Mouse (Mus musculus) frontal cortex, postnatal 25 days (tissue): ENCODE measurements around the gene Olfr1230.

Source experiments
- DNase-seq, 2 experiments: peaks; one replicate each; pipeline ENCODE4 v3.0.0; 2022; ENCODE audit warnings: low spot score in 2 of 2

Olfr1230 gene

GRCm38 (mm10) chr2:89297168-89297567, at the start of gene Olfr1230:
Gene Olfr1230, minus strand, starts transcription at chr2:89297268.
- DNase-seq: no peak

GRCm38 (mm10) chr2:89342298-89342697, 45.2 kb upstream of the Olfr1230 start, which contains the start of gene Olfr1233:
Gene Olfr1233, minus strand, starts transcription at chr2:89342398.
- no peak for DNase-seq

GRCm38 (mm10) chr2:89329575-89329974, 32.5 kb upstream of the Olfr1230 start, which contains the start of gene Olfr1232:
Gene Olfr1232, minus strand, starts transcription at chr2:89329675.
- no peak for DNase-seq

- DNase-seq: no peak
These were observed 9.9 kb upstream of the Olfr1230 start, which contains the start of gene Olfr1231 for GRCm38 (mm10) chr2:89306974-89307373. Gene Olfr1231, minus strand, starts transcription at chr2:89307074.

GRCm38 (mm10) chr2:89287914-89288313, 9.2 kb downstream of the Olfr1230 start, which contains the start of gene Olfr1229:
Gene Olfr1229, minus strand, starts transcription at chr2:89288014.
- no peak for DNase-seq

GRCm38 (mm10) chr2:89253962-89254361, 43.1 kb downstream of the Olfr1230 start, which contains the start of gene Olfr1228:
Gene Olfr1228, minus strand, starts transcription at chr2:89254062.
- no peak for DNase-seq
